Mouse (Mus musculus) G1E-ER4 (cell line): ENCODE results near the gene Chtop. TPM values are rescaled to one million over a fixed set of nuclear protein-coding genes. Genes with fewer than 3 reads are reported as not detected.

Experiments used
- GATA1 ChIP-seq: IDR thresholded peaks from one replicate; pipeline ENCODE4 v1.8.0; 2012; ENCODE audit warnings: low read length, inconsistent platforms
- polyA plus RNA-seq: library from polyadenylated mRNA; stranded (reverse); fragments of >175 nt; gene quantifications from 2 replicates; pipeline ENCODE4 v1.2.3, GENCODE M21; 2012

The Chtop gene
- polyA plus RNA-seq, 1 experiment = 144 TPM

DNA sequence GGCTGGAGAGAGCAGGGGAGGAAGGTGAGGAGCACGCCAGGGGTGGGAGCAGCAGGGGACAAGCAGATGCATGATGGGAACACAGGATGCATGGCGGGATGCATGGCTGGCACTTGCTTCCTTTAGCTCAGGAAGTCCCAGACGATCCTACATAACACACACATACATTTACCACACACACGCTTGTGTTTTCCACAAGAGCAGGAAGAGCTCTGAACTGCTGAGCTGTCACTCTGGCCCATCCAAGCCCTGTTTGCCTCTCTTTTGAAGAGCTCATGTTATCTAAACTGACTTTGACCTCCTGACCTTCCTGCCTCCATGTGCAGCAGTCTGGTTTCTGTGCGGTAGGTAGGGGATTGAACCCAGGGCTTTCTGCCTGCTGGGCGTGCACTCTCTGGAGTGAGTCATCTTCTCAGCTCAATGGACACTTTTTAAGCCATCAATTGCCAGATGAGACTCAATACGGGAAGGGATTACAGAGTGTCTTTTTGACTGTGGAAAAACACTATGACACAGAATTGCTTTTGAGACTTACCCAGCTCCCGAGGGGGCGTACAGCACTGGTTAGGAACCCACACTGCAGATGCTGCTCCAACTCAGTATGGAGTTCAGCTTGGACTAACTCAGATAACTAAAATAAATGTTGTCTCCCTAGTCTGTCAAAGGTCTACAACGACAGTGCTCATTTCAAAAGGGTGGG, 57.8 kb downstream of the Chtop start:
- TF ChIP-seq GATA1 = no peak

DNA sequence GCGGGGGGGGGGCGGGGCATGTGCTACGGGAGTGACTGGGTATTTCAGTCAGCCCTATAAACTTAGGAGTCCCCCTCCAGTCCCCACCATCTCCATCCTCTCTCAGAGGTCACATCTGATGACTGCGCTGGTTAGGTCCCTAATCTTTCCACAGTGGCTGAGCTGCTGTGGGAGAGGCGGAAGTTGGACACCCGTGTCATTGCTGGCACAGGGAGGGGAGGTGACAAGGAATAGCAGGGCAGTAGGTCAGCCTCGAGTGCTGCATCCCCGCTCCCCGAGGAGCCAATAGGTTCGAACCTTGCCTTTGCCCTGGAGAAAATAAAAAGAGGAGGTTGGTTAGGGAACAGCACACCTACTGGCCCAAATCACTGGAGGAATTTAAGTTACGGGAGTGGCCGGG, 58.4 kb downstream of the Chtop start:
- no peak for TF ChIP-seq GATA1

Other genes with a start within 250 kb of the Chtop start
- gene Dennd4b, start 244.3 kb downstream of the Chtop start, polyA plus RNA-seq = 66.1 and 104 TPM in 2 replicates
- gene Gatad2b, start 216.3 kb downstream of the Chtop start, polyA plus RNA-seq = 3.0 and 3.6 TPM in 2 replicates
- 2.0 and 3.4 TPM in 2 replicates for gene Slc27a3, start 119.6 kb downstream of the Chtop start, polyA plus RNA-seq
- gene Ints3, start 75.9 kb downstream of the Chtop start, polyA plus RNA-seq = 36.0 and 41.9 TPM in 2 replicates
- gene Npr1, start 43.6 kb downstream of the Chtop start, polyA plus RNA-seq = 0.15 and 0.50 TPM in 2 replicates
- 20.2 and 32.3 TPM in 2 replicates for gene Ilf2, start 33.4 kb downstream of the Chtop start, polyA plus RNA-seq
- gene Snapin, start 18.5 kb downstream of the Chtop start, polyA plus RNA-seq = 3.2 and 3.8 TPM in 2 replicates
- 1.1 and 3.2 TPM in 2 replicates for gene S100a1, start 4.9 kb upstream of the Chtop start, polyA plus RNA-seq
- gene S100a13, start 4.9 kb upstream of the Chtop start, polyA plus RNA-seq = 3.5 and 3.8 TPM in 2 replicates
- not detected in 2 replicates for gene S100a14, start 17.4 kb upstream of the Chtop start, polyA plus RNA-seq
- gene S100a16, start 27.8 kb upstream of the Chtop start, polyA plus RNA-seq = not detected in 2 replicates
- gene S100a3, start 51.1 kb upstream of the Chtop start, polyA plus RNA-seq = not detected in 2 replicates
- gene S100a2, start 80.7 kb upstream of the Chtop start, polyA plus RNA-seq = not detected in 2 replicates
- gene Gm42674, start 92.4 kb upstream of the Chtop start, polyA plus RNA-seq = not detected in 2 replicates
- gene S100a4, start 94.3 kb upstream of the Chtop start, polyA plus RNA-seq = not detected in 2 replicates
- not detected in 2 replicates for gene S100a5, start 99.0 kb upstream of the Chtop start, polyA plus RNA-seq
- not detected in 2 replicates for gene S100a6, start 103.4 kb upstream of the Chtop start, polyA plus RNA-seq
- not detected in 2 replicates for gene S100a7a, start 144.5 kb upstream of the Chtop start, polyA plus RNA-seq
- gene S100a8, start 159.5 kb upstream of the Chtop start, polyA plus RNA-seq = not detected in 2 replicates
- not detected in 2 replicates for gene S100a9, start 186.2 kb upstream of the Chtop start, polyA plus RNA-seq
- gene Pglyrp4, start 217.4 kb upstream of the Chtop start, polyA plus RNA-seq = not detected in 2 replicates